Mouse (Mus musculus) spleen, adult 2 months (tissue): ENCODE data around the gene Bhlhb9.

Source experiments
- CTCF ChIP-seq: fragments of 200-500 bp; IDR thresholded peaks from 2 replicates; pipeline ENCODE4 v1.5.1; 2011; ENCODE audit warnings: mild to moderate bottlenecking, inconsistent platforms; ENCODE audit not compliant: insufficient read depth, insufficient read length, insufficient replicate concordance; ENCODE audit errors: extremely low read depth
- POLR2A ChIP-seq: fragments of 200-500 bp; IDR thresholded peaks from 2 replicates; pipeline ENCODE4 v1.6.1; 2011; ENCODE audit warnings: low read depth, low read length, inconsistent platforms

GRCm38 (mm10) chrX:135936452-135936851, 139.1 kb downstream of the Bhlhb9 start:
- TF ChIP-seq POLR2A: no peak
- no peak for TF ChIP-seq CTCF
